Comparison of ENCODE assay signal across 22 mouse cellular contexts in genomic region chr6:22200133-22200532, GRCm38 (mm10).
"Had no signal": no experiment of that assay in that cellular context is flagged by ENCODE, and none has a peak within 500 bp of the region (broad histone marks: within the 10 kb centered on the region; RNA-seq: fewer than 3 reads in every experiment).

No protein-coding gene starts in this region.

- H3K4me3 ChIP-seq: liver, embryonic 15.5 days; lung, embryonic 15.5 days; megakaryocyte, embryonic 14.5 days; midbrain, embryonic 13.5 days; myocyte; neural tube, embryonic 13.5 days; neural tube, embryonic 15.5 days had no signal

- ATAC-seq: liver, postnatal 0 days; lung, postnatal 0 days; midbrain, embryonic 13.5 days; midbrain, embryonic 16.5 days had no signal

- H3K36me3 ChIP-seq: liver, embryonic 15.5 days; lung, embryonic 15.5 days; midbrain, embryonic 13.5 days; neural tube, embryonic 13.5 days; neural tube, embryonic 15.5 days had no signal

- H3K9ac ChIP-seq: liver, embryonic 15.5 days; liver, postnatal 0 days; lung, embryonic 15.5 days; midbrain, embryonic 13.5 days; neural tube, embryonic 13.5 days; neural tube, embryonic 15.5 days had no signal

- H3K27me3 ChIP-seq: liver, embryonic 15.5 days; lung, embryonic 15.5 days; megakaryocyte, embryonic 14.5 days; midbrain, embryonic 13.5 days; neural tube, embryonic 13.5 days; neural tube, embryonic 15.5 days had no signal

- H3K4me1 ChIP-seq: liver, embryonic 15.5 days; lung, embryonic 15.5 days; midbrain, embryonic 13.5 days had no signal

- H3K27ac ChIP-seq: liver, embryonic 15.5 days; lung, embryonic 15.5 days; macrophage; midbrain, embryonic 13.5 days; neural tube, embryonic 13.5 days; neural tube, embryonic 15.5 days had no signal

- DNase-seq: liver, postnatal 0 days; lung, adult 2 months; lung, postnatal 14 days; lung, postnatal 36 days; retina, postnatal 1 day; right cerebral cortex, postnatal 25 days; right cerebral cortex, postnatal 4 days; spleen, adult 18-20 months; thymus, adult 2 months; thymus, postnatal 25 days; thymus, postnatal 4 days had no signal

- H3K9me3 ChIP-seq: liver, embryonic 15.5 days; lung, embryonic 15.5 days; midbrain, embryonic 13.5 days; neural tube, embryonic 13.5 days; neural tube, embryonic 15.5 days had no signal

- H3K4me2 ChIP-seq: liver, embryonic 15.5 days; lung, embryonic 15.5 days; midbrain, embryonic 11.5 days; midbrain, embryonic 13.5 days; neural tube, embryonic 13.5 days; neural tube, embryonic 15.5 days had no signal
